Mouse (Mus musculus) thymus, postnatal 10 days (tissue): ENCODE measurements around the gene Pigv.
A peak's percentile ranks its signal among the peaks of the same experiment; 100 is the strongest.

ENCODE experiments used
- DNase-seq, 2 experiments: peaks; one replicate each; pipeline ENCODE4 v3.0.0; 2021; ENCODE audit warnings: low spot score in 2 of 2

Pigv gene

GRCm38 (mm10) chr4:133645680-133646079, 26.8 kb downstream of the Pigv start:
- DNase-seq = no peak

- DNase-seq = no peak
Observed at GRCm38 (mm10) chr4:133645195-133645594, 27.3 kb downstream of the Pigv start.

- DNase-seq = no peak
Observed at GRCm38 (mm10) chr4:133634043-133634410, 38.4 kb downstream of the Pigv start.

- peak; percentile 84 to 93 for DNase-seq
Observed at GRCm38 (mm10) chr4:133633332-133634042, 39.0 kb downstream of the Pigv start.

- DNase-seq = peak; percentile 22 to 58
Observed at GRCm38 (mm10) chr4:133632483-133633327, 39.7 kb downstream of the Pigv start.

GRCm38 (mm10) chr4:133631769-133632411, 40.6 kb downstream of the Pigv start:
- DNase-seq = no peak

- no peak for DNase-seq
Observed at GRCm38 (mm10) chr4:133631071-133631768, 41.2 kb downstream of the Pigv start.

- no peak for DNase-seq
Observed at GRCm38 (mm10) chr4:133630326-133630920, 42.0 kb downstream of the Pigv start.

- DNase-seq = no peak
Observed at GRCm38 (mm10) chr4:133629191-133629590, 43.3 kb downstream of the Pigv start.

GRCm38 (mm10) chr4:133628517-133628916, 43.9 kb downstream of the Pigv start:
- no peak for DNase-seq

- DNase-seq = no peak
Observed at GRCm38 (mm10) chr4:133627039-133627438, 45.4 kb downstream of the Pigv start.

GRCm38 (mm10) chr4:133626621-133627020, 45.8 kb downstream of the Pigv start:
- DNase-seq = no peak

GRCm38 (mm10) chr4:133626221-133626620, 46.2 kb downstream of the Pigv start:
- DNase-seq = no peak

GRCm38 (mm10) chr4:133625621-133626071, 46.8 kb downstream of the Pigv start:
- peak; percentile 65 to 72 for DNase-seq

- no peak for DNase-seq
Observed at GRCm38 (mm10) chr4:133624830-133625229, 47.6 kb downstream of the Pigv start.

- peak; percentile 37 to 48 for DNase-seq
Observed at GRCm38 (mm10) chr4:133622161-133622695, 50.2 kb downstream of the Pigv start.

- no peak for DNase-seq
Observed at GRCm38 (mm10) chr4:133620668-133621067, 51.8 kb downstream of the Pigv start.

- DNase-seq = no peak
Observed at GRCm38 (mm10) chr4:133619473-133620136, 52.8 kb downstream of the Pigv start.

- DNase-seq = no peak
Observed at GRCm38 (mm10) chr4:133617936-133618335, 54.5 kb downstream of the Pigv start.

GRCm38 (mm10) chr4:133615416-133615815, 57.0 kb downstream of the Pigv start:
- no peak for DNase-seq
